Mouse (Mus musculus): ENCODE results near the gene Sphk1.

GRCm38 (mm10) chr11:116552194-116552593, 21.5 kb downstream of the Sphk1 start:
- no peak for TF ChIP-seq CTCF (IDR thresholded peaks at IDR 0.05; ENCODE audit: borderline replicate concordance, extremely low read depth, insufficient read depth, insufficient read length)
- no peak for TF ChIP-seq POLR2A (IDR thresholded peaks at IDR 0.05; ENCODE audit: borderline replicate concordance, extremely low read depth, insufficient read depth, insufficient read length, poor library complexity, severe bottlenecking)

Data from brain, embryonic 14.5 days (tissue).